Mouse (Mus musculus) hematopoietic stem cell, adult 5-6 weeks (primary cell): Measurements from ENCODE around the gene Spout1. TPM values are rescaled to one million over a fixed set of nuclear protein-coding genes. Genes with fewer than 3 reads are reported as not detected.

Source experiments
- ATAC-seq, 2 experiments: fragments of 125-278 bp in 1 of 2; replicated peaks in 1 of 2; 2 replicates each; pipeline ENCODE4 v1.8.0; 2016 to 2017; ENCODE audit warnings: inconsistent platforms in 2 of 2, mild to moderate bottlenecking in 2 of 2, moderate number of reproducible peaks in 2 of 2, low read depth in 1 of 2, moderate TSS enrichment in 1 of 2; ENCODE audit not compliant: low FRiP score in 2 of 2, poor library complexity in 2 of 2, severe bottlenecking in 2 of 2, insufficient read depth in 1 of 2, low TSS enrichment in 1 of 2
- total RNA-seq: library from RNA; stranded (forward); fragments of 172-1452, 232-1000 nt; gene quantifications from 2 replicates; pipeline ENCODE4 v1.2.3, GENCODE M21; 2017

Gene Spout1
- total RNA-seq, result 24.7 and 42.1 TPM in 2 replicates

GRCm38 (mm10) chr2:30177700-30178675 lies at the start of gene Spout1:
Spout1 (minus strand) TSS chr2:30178459.
- peak; percentile 98 to 99 for ATAC-seq

- no peak for ATAC-seq
Observed at GRCm38 (mm10) chr2:30216293-30216692, 38.0 kb upstream of the Spout1 start.

GRCm38 (mm10) chr2:30215493-30215892 lies 37.2 kb upstream of the Spout1 start:
- ATAC-seq, result no peak

GRCm38 (mm10) chr2:30214745-30215144 lies 36.5 kb upstream of the Spout1 start:
- no peak for ATAC-seq

- no peak for ATAC-seq
Observed at GRCm38 (mm10) chr2:30212951-30213350, 34.7 kb upstream of the Spout1 start.

GRCm38 (mm10) chr2:30212169-30212545 lies 33.9 kb upstream of the Spout1 start:
- no peak for ATAC-seq

- no peak for ATAC-seq
Observed at GRCm38 (mm10) chr2:30211408-30212168, 33.3 kb upstream of the Spout1 start.

- no peak for ATAC-seq
Observed at GRCm38 (mm10) chr2:30207886-30208285, 29.6 kb upstream of the Spout1 start.

GRCm38 (mm10) chr2:30207401-30207800 lies 29.1 kb upstream of the Spout1 start:
- no peak for ATAC-seq

GRCm38 (mm10) chr2:30205629-30206357 lies 27.5 kb upstream of the Spout1 start, which contains the start of gene Kyat1:
Kyat1 (minus strand) TSS chr2:30205847.
- ATAC-seq, result peak; percentile 83 to 96

- peak in 1 of 2 experiments; percentile 16; a peak in 1 of 4 replicates for ATAC-seq
Observed at GRCm38 (mm10) chr2:30205255-30205628, 27.0 kb upstream of the Spout1 start.

GRCm38 (mm10) chr2:30203439-30203838 lies 25.2 kb upstream of the Spout1 start:
- no peak for ATAC-seq

GRCm38 (mm10) chr2:30200388-30200925 lies 22.2 kb upstream of the Spout1 start:
- ATAC-seq, result no peak

GRCm38 (mm10) chr2:30199984-30200383 lies 21.7 kb upstream of the Spout1 start:
- ATAC-seq, result no peak

GRCm38 (mm10) chr2:30198021-30198420 lies 19.8 kb upstream of the Spout1 start:
- no peak for ATAC-seq

GRCm38 (mm10) chr2:30194656-30195055 lies 16.4 kb upstream of the Spout1 start:
- ATAC-seq, result no peak
